Mouse (Mus musculus) bone marrow, adult 2 months (tissue): Measurements from ENCODE around the gene Gpr146.

ENCODE experiments used
- CTCF ChIP-seq: fragments of 200-500 bp; IDR thresholded peaks from 2 replicates; pipeline ENCODE4 v1.5.1; 2011; ENCODE audit warnings: low read length, control low read depth; ENCODE audit not compliant: control insufficient read depth, insufficient read depth
- POLR2A ChIP-seq: fragments of 200-500 bp; IDR thresholded peaks from 2 replicates; pipeline ENCODE4 v1.6.1; 2011; ENCODE audit warnings: low read depth, mild to moderate bottlenecking, control low read depth, low read length, borderline replicate concordance; ENCODE audit not compliant: control insufficient read depth

DNA sequence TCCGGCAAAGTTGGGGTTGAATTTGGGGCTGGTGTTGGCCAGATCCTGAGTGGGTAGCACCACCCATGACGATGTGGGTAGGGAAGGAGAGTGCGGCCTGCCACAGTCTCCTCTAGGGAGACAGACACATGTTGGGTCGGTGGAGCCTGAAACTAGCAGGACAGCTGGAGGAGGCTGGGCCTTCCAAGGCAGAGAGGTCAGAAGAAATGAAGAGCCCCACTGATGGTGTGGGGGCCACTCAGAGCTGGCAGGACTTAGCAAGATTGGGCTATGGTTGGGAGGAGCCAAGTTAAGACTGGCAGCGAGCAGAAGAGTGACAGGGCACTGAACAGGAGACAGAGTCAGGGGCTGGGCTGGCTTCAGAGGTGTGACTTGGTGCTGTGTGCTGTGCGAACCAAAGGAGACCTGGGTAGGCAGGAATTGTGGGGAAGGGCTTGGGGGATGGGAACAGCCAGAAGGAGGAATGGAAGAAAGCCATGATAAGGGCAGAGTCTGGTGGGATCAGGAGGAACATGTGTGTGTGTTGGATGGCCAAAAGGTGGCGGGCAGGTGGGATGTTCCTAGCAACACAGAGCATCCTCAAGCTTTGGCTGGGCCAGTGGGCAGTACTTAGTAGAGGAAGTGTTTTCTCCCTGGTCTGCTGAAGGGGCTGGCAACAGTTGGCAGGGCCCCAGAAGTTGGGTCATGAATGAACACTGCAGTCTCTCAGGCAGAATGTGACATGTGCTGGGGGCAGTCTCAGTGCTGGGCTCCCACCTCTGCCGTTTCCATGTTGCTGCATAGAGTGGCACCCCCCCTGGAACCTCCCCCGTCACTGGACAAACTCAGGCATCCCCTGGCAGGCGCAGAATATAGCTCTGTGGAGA, 10.1 kb downstream of the Gpr146 start:
- TF ChIP-seq CTCF (no peak), POLR2A (no peak)
